Mouse (Mus musculus) ES-Bruce4 (cell line): ENCODE data around the gene Ap4b1. TPM values are rescaled to one million over a fixed set of nuclear protein-coding genes. Genes with fewer than 3 reads are reported as not detected.

Experiments used
- H3K27ac ChIP-seq: 2 replicates; pipeline ENCODE4 v1.5.1; 2012; ENCODE audit warnings: low read length, inconsistent platforms; ENCODE audit not compliant: insufficient read depth
- H3K27me3 ChIP-seq: 2 replicates; pipeline ENCODE4 v1.6.1; 2012; ENCODE audit warnings: mild to moderate bottlenecking, low read length, inconsistent platforms; ENCODE audit not compliant: control insufficient read depth, poor library complexity, insufficient read depth, severe bottlenecking
- H3K36me3 ChIP-seq: 2 replicates; pipeline ENCODE4 v1.6.1; 2012; ENCODE audit warnings: inconsistent platforms, mild to moderate bottlenecking, low read length, moderate library complexity; ENCODE audit not compliant: control insufficient read depth, poor library complexity, insufficient read depth, severe bottlenecking
- H3K4me1 ChIP-seq: one replicate; pipeline ENCODE4 v1.8.1; 2011; ENCODE audit warnings: low read length; ENCODE audit not compliant: control insufficient read depth, insufficient read depth
- H3K4me3 ChIP-seq: 2 replicates; pipeline ENCODE4 v1.5.1; 2011; ENCODE audit warnings: low read depth, mild to moderate bottlenecking, low read length
- H3K9ac ChIP-seq: 2 replicates; pipeline ENCODE4 v1.6.1; 2012; ENCODE audit warnings: low read depth, mild to moderate bottlenecking, inconsistent platforms; ENCODE audit not compliant: poor library complexity, severe bottlenecking
- H3K9me3 ChIP-seq: replicated peaks from 2 replicates; pipeline ENCODE4 v1.6.1; 2012; ENCODE audit warnings: mild to moderate bottlenecking, low read length, inconsistent platforms; ENCODE audit not compliant: control insufficient read depth, poor library complexity, insufficient read depth, severe bottlenecking
- CTCF ChIP-seq: IDR thresholded peaks from one replicate; pipeline ENCODE4 v1.8.1; 2011; ENCODE audit warnings: low read depth, low read length
- EP300 ChIP-seq: IDR thresholded peaks from 2 replicates; pipeline ENCODE4 v1.6.1; 2011; ENCODE audit warnings: low read depth, low read length; ENCODE audit not compliant: insufficient read depth
- POLR2A ChIP-seq: IDR thresholded peaks from one replicate; pipeline ENCODE4 v1.8.1; 2011; ENCODE audit warnings: low read length; ENCODE audit not compliant: insufficient read depth
- polyA plus RNA-seq: library from polyadenylated mRNA; stranded (reverse); fragments of >200 nt; gene quantifications from 2 replicates; pipeline ENCODE4 v1.2.4, GENCODE M21; 2011; ENCODE audit warnings: low read depth; ENCODE audit not compliant: missing spikeins, insufficient read depth, insufficient read length

Gene Ap4b1
- polyA plus RNA-seq, 1 experiment, result 14.6 TPM

- no peaks in the 10 kb centered on the region for H3K27me3 ChIP-seq
- H3K9ac ChIP-seq, result no peak overlapping the region
Measured at GRCm38 (mm10) chr3:103792566-103792965, 16.8 kb upstream of the Ap4b1 start.

DNA sequence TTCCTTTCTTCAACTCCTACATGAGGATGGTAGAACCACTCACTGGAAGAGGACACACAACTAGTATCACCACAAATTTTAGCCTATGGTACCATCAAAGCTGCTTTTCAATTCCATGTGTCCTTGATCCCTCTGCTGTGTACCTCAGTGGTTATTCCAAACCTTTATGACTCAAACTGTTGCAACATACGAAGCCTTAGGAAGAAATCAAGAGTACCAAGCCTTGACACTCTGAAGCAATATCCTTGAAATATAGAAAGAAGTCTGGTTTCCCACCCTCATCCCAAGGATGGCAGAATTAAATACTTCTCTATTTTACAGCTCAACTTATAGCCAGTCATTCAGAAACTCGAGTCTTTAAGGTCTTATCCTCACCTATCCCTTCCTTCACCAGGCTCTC is 12.9 kb upstream of the Ap4b1 start:
- no peak overlapping the region for H3K9ac ChIP-seq
- no peaks in the 10 kb centered on the region for H3K9me3 ChIP-seq
- no peak overlapping the region for H3K27ac ChIP-seq
- no peaks in the 10 kb centered on the region for H3K36me3 ChIP-seq
- no peaks in the 10 kb centered on the region for H3K4me1 ChIP-seq
- H3K27me3 ChIP-seq, result no peaks in the 10 kb centered on the region
- no peak overlapping the region for H3K4me3 ChIP-seq
- TF ChIP-seq CTCF (no peak), POLR2A (no peak), EP300 (no peak)

More at GRCm38 (mm10) chr3:103792566-103792965, 16.8 kb upstream of the Ap4b1 start:
- no peaks in the 10 kb centered on the region for H3K9me3 ChIP-seq
- TF ChIP-seq POLR2A (no peak), CTCF (no peak), EP300 (no peak)
- H3K4me1 ChIP-seq, result peaks cover 1% of the 10 kb centered on the region
- H3K27ac ChIP-seq, result no peak overlapping the region; the same call in 1 of the 2 replicates
- H3K4me3 ChIP-seq, result no peak overlapping the region
- no peaks in the 10 kb centered on the region for H3K36me3 ChIP-seq

DNA sequence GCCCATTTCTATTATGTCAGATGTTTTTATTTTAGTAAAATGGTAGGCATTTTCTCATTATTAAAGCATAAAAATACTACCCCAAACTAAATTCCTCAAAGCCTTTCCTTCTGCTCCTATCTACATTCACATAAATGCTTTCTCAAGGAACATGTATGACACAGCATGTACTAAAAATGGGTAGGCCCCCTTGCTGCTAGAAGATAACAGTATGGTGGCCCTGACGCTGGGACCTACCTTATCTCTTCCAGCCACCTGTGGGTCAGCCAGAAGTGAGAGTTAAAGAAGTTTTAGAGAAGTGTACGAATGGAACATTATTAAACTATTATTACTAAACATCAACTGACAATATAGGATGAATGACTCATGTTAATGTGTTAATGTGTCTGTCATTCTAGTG is 9.8 kb upstream of the Ap4b1 start:
- Histone ChIP-seq H3K27me3 (no peaks in the 10 kb centered on the region), H3K9ac (no peak overlapping the region), H3K4me3 (no peak overlapping the region)

GRCm38 (mm10) chr3:103801631-103802531 is 7.4 kb upstream of the Ap4b1 start:
- Histone ChIP-seq H3K4me1 (no peaks in the 10 kb centered on the region), H3K36me3 (peaks cover 26% of the 10 kb centered on the region), H3K4me3 (no peak overlapping the region), H3K9me3 (no peaks in the 10 kb centered on the region), H3K27me3 (no peaks in the 10 kb centered on the region), H3K9ac (no peak overlapping the region), H3K27ac (no peak overlapping the region)
- no peak for TF ChIP-seq CTCF
- TF ChIP-seq EP300, result no peak
- TF ChIP-seq POLR2A, result no peak

More for the DNA sequence above, 9.8 kb upstream of the Ap4b1 start:
- H3K27ac ChIP-seq, result no peak overlapping the region
- peaks cover 15% of the 10 kb centered on the region for H3K36me3 ChIP-seq
- no peak for TF ChIP-seq POLR2A
- TF ChIP-seq EP300, result no peak
- TF ChIP-seq CTCF, result no peak
- H3K9me3 ChIP-seq, result no peaks in the 10 kb centered on the region
- H3K4me1 ChIP-seq, result no peaks in the 10 kb centered on the region

DNA sequence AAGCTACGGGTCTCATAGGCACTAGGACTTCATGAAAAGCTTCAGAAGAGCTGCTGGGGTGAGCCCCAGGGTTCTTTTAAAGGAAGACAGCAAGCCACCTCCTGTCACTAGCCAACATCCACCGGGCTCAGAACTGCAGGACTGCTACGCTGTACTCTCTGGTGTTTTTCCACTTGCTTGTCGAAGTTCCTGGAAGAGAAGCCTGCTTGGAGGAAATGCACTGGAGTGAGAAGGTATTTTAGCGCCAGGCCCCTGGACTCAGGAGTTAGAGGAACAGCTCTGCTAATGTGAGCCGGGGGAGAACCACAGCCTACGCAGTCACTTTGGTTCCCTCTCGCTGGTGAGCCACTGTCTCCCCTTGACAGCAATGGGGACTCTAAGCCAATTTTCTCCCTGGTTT is 6.5 kb upstream of the Ap4b1 start:
- no peak for TF ChIP-seq POLR2A
- no peak for TF ChIP-seq CTCF
- no peak for TF ChIP-seq EP300
- no peaks in the 10 kb centered on the region for H3K27me3 ChIP-seq
- H3K9ac ChIP-seq, result no peak overlapping the region
- H3K9me3 ChIP-seq, result no peaks in the 10 kb centered on the region
- peaks cover 30% of the 10 kb centered on the region for H3K36me3 ChIP-seq
- H3K27ac ChIP-seq, result no peak overlapping the region
- H3K4me1 ChIP-seq, result no peaks in the 10 kb centered on the region
- no peak overlapping the region for H3K4me3 ChIP-seq

- peaks cover 30% of the 10 kb centered on the region for H3K36me3 ChIP-seq
- TF ChIP-seq CTCF, result no peak
- no peak for TF ChIP-seq POLR2A
- no peak for TF ChIP-seq EP300
- no peaks in the 10 kb centered on the region for H3K9me3 ChIP-seq
- H3K9ac ChIP-seq, result no peak overlapping the region
- H3K27ac ChIP-seq, result no peak overlapping the region
- H3K4me3 ChIP-seq, result no peak overlapping the region
- H3K27me3 ChIP-seq, result no peaks in the 10 kb centered on the region
- no peaks in the 10 kb centered on the region for H3K4me1 ChIP-seq
Measured at GRCm38 (mm10) chr3:103805671-103806070, 3.6 kb upstream of the Ap4b1 start.
